Mouse (Mus musculus) layer of hippocampus, adult 8-10 months (tissue): ENCODE measurements around the gene Tenm4. TPM values are rescaled to one million over a fixed set of nuclear protein-coding genes. Genes with fewer than 3 reads are reported as not detected.
A peak's percentile ranks its signal among the peaks of the same experiment; 100 is the strongest.

Source experiments
- DNase-seq, 2 experiments: peaks; one replicate each; pipeline ENCODE4 v3.0.0; 2022; ENCODE audit warnings: low spot score in 2 of 2
- total RNA-seq, 4 experiments: library from RNA; stranded (reverse); gene quantifications; 2 replicates each; pipeline ENCODE4 v1.2.4; 2022

The Tenm4 gene
- total RNA-seq, 4 experiments from 2014 or later: 128 to 134 (median 132) TPM

DNA sequence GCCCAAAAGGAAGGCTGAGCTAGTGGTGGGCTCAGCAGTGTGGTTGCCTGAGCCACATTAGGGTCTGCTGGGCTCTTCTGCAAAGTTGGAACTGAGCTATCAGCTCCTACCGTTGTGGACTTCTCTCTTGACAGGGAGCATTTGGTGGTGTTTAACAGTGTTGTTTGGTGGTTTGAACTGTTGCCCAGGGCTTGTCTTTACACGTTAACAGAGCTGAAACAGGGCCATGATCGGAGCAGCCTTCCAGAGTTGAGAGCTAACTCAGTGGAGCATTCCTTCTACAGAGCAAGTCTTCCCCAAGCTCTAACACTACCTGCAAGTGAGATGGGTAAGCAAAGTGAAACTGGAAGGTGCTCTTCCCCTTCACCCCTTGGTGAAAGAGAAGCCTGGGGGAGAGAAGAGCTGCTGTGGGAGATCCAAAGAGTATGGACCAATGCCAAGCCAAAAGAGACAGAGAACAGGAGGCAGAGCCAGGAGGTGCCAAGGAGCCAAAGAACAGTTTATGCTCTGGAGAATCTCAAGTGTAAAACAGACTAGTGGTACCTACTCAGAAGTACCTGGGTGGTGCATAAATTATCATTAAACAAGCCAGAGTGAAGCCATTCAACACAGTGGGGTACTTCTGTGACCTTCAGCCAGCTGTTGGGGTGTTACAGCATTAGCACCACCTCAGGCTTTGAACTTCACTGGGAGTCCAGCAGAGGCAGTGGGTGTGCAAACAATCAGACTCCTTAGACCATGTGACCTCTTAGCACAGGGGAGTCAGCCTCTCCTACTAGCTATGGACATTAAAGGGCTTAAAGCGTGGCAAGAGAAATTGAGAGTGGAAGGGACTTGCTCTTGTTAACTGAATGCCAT, 71.5 kb downstream of the Tenm4 start:
- no peak for DNase-seq

DNA sequence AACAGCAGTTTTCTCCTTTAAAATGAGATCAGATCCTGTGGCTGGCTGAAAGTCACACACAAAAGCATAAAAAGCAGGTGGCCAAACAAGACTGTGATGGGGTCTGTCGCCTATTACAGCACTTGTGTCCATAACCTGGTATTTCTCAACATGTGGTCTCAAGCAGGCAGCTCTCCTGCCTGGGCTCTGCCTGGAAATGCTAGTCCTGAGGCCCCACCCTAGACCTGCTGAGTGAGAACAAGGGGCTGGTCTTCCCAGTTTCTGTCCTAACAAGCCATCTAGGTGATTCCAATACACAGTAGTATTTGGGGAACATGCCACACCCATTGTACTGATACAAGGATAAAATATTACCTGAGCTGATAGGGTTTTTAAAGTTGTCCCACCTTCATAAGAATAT, 73.8 kb downstream of the Tenm4 start:
- DNase-seq: no peak

DNA sequence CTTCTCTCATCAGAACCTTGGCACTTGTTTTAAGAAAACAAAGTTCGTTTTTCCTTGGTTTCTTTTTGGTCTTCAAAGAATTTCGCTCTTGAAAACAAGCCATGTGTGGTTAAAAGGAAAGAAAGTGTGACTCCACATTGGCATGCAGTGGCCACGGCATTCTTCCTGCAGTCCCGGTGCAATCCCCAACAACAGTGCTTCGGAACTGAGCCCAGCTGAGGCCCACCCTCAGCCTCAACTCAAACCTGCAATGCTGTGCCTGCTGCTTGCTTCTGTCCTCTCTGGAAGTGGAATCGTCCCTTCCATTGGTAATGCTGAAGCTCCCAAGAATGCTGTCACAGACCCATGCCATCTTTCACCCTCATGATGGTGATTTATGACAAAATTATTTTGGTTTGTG, 88.6 kb downstream of the Tenm4 start:
- no peak for DNase-seq

DNA sequence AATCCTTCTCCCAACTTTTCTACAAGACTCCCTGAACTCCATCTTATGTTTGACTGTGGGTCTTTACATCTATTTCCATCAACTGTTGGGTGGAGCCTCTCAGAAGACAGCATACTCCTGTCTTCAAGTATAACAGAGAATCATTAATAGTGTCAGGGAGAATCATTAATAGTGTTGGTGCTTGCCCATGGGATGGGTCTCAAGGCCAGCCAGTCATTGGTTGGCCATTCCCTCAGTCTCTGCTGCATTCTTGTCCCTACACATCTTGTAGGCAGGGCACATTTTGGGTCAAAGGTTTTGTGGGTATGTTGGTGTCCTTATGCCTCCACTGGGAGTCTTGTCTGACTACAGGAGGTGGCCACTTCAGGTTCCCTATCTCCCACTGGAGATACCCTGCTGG, 91.1 kb downstream of the Tenm4 start:
- no peak for DNase-seq

DNA sequence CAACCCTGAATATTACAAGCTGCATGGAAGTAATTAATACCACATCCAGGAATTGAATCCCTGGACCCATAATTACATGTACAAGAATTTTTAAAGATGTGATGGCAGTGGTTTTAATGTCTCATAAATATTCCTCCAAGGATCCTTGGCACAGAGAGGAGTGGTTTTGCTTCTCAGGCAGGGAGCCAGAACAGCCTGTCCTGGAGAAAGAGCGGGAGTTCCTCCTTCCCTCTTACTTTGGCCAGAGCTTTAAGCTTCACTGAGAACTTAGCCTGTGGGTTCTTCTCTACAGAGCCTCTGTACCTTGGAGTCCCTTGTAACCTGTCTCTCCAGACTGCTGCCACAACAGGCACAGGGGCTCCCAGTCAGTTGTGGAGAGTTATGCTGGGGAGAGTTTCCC, 94.9 kb downstream of the Tenm4 start:
- no peak for DNase-seq

DNA sequence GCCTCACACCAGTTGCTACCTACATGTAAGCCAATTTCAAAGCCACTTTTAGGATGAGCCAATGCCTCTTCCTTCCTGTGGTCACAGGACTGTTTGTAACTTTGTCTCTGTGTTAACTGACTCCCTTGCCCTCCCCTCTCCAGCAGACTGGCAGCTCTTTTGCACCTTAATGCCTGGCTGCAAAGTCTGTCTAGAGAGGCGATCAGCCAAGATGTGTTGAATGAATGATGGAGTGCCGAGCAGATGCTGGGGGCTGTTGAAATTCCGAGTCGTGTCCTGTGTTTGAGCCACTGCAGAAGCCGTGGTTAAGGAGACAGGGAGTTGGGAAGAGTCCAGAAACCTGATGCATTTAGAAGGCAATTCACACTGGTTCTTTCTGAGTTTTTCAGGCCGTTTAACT, 96.2 kb downstream of the Tenm4 start:
- no peak for DNase-seq

DNA sequence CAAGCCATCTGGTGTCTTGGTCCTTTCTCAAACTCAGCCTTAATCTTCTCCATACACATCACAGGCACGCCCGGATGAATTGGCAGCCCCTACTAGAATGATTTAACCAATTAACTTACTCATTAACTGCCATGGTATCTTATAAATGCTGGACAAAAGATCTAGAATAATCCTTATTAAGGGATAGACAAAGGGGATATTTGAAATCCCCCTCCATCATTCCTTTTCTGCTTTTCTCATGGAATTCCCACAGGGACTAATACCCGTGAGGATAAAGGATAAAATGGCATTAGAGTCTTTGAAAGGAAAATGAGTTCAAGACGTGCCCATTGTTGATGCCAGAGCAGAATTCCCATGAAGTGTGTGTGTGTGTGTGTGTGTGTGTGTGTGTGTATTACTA, 99.6 kb downstream of the Tenm4 start:
- no peak for DNase-seq

DNA sequence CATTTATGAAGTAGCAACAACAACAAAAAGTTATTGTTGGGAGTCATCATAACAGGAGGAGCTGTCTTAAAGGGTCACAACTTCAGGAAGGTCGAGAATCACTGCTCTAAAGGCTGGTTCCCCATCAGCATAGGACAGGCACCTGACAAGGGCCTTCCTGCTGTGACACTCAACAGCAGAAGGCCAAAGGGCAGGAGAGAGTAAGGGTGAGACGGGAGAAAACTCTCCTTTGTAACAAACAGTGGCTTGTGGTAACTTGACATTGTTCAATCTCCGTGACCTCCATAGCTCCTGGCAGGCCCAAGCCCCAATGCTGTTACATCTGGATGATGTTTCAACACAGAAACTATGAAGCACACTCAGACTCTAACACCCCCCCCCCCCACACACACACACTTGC, 101.0 kb downstream of the Tenm4 start:
- DNase-seq: no peak

DNA sequence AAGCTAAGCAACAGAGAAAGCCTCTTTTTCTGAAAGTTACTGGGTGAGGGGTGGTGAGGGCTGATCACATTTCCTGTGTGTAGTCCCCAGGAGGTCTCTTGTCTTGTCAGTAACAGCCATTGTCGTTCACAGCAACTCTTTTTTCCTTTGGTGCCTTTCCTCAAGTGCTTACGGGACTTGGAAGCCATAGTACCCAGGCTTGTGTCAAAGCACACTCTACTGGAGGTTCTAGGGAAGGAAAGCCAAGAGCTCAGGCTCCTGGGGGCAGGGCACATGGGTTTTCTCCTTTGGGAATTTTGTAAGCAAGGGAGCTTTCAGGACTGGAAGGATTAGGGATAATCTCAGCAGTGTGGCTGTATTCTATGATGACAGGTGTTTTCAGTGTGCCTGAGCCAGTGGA, 103.4 kb downstream of the Tenm4 start:
- DNase-seq: no peak

DNA sequence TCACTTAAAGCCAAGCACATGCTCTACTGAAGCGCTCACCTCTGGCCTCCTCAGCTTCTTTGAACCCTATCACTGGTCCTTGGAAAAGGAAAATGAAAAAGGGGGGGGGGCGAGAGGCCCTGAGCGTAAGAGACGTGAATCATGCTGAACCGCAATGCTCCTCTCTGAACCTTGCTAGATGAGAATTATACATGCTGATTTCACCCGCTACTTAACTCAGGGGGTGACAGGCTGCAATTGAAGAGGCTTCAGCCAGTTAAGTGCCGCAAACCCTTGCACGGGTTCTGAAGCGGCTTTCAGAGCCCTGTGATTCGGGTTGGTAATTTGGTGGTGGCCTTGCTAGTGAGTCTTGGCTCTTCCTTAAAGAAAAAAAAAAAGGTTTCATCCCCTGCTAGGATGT, 106.5 kb downstream of the Tenm4 start:
- DNase-seq: no peak

DNA sequence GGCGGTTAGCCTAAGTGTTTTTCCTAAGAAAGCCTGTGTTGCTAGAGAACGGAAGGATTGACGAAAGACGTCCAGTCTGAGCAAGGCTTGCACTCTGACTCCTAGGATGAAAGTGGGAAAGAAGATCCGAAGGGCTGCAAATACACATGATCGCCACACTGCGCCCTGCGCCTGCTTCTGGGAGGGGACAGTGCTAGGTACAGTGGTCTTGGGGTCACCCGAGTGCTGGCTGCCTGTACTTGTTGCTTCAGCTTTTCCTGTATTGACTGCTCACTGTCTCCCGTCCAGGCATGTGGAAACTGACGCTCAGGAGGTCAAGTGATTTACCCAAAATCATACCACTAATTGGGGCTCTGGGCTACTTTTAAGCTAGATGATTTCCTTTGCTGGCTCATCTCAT, 107.3 kb downstream of the Tenm4 start:
- DNase-seq: no peak

DNA sequence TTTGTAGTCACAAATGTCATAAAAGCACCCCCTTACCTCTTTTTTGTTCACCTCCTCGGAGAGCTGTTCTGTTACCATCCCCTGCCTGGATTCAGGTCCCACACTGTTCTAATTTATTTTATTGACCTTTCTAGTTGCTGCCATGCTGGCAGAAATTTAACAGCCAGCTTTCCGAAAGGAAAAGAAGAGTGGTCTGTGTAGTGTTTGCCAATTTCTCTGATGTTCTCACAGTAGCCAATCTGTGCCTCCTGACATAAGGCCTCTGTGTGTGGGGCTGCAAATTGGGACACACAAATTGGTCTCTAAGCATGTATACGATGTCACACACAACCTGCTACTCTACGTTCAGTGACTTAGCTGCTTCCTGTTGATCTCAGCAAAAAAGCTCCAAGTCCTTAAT, 109.7 kb downstream of the Tenm4 start:
- no peak for DNase-seq

DNA sequence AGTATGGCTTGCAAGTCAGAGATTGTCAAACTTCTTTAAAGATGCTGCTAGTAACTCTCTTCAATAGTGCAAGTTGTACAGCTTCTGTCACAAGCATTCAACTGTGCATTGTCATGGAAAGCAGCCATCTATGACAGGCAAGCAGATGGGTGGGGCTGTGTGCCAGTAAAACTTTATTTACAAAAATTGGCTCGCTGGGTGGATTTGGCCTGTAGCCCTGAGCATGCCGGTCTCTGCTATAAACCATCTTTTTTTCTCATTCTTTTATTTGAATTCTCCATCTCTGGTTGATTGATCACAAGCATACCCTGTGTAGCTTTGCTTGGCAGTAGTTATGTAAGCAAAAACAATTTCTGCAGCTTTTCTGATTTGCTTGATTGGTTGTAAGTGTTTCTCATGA, 119.5 kb downstream of the Tenm4 start:
- DNase-seq: peak; percentile 78 to 89

DNA sequence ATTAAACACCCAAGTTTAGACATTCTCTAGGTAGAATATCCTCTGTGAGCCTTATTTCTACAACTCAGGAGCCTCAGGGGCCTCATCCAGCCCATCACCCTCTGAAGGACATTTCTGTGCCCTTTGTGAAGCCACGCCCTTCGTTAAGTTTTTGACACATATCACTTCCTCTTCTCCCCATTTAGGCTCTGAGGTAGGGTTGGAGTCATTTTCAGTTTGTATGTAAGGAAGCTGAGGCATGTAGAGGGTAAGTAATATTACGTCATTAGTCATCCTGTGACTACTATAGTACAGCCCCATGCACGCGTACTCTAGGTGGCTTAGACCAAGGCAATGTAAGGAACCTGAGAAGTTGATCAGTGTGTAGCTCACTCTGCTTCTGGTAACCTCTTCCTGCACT, 124.9 kb downstream of the Tenm4 start:
- no peak for DNase-seq

DNA sequence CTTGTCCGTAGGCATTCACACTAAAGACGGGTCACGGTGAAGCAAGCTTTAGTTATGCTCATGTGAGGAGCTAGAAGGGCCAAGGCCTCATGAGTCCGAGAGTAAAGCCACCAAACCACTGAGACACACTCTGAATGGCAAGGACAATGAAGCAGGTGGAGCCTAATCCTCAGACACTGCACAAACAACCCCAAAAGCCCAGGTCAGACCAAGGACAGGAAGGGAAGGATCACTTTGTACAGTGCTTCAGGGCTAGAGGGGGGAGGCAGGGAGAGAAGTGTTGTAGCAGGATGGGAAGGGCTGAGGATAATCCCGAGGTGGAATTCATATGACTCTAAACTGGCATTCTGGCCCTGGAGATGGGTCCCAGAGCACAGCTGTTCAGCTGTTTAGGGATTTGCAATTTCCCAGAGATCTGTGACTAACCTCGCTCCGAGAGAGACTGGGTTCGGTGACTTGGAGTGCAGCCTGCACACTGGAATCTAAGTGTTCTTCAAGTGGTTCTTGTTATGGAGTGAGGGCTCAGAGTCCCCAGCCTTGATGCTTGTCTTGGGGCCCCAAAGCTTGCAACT, 129.9 kb downstream of the Tenm4 start:
- no peak for DNase-seq

DNA sequence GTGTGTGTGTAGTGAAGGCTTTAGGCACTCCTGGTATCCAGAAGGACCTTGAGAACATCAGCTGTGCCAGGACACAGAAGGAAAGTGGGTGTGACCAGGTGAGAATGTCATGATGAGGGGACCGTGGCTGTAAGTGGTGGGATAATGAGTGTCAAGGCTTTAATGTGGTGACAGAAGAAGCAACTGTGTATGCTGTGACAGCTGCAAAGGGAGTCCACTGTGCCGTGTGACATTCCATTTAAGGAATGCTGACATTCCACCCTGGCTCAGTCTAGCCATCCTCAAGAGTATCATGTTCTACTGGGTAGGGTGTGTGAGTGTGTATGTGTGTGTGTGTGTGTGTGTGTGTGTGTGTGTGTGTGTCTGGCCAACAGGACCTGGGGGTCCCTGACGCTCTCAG, 130.8 kb downstream of the Tenm4 start:
- DNase-seq: no peak

DNA sequence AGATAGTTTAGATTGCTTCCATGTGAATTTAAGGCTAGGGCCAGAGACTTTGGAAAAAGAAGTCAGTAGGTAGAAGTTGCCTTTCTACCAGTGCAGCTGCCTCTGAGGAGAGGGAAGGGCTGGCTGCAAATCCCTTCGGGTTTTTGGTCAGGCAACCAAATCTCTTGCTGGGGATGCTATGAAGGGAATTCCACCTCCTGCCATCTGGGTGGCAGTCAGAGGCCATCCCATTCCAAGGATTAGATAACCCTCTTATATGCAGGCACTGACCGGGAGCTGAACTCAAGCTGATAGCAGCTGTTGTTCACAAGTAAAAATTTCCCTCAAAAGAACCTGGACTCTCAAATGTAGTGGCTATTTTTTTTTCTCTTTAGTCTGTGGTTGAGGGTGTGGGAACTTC, 132.9 kb downstream of the Tenm4 start:
- DNase-seq: no peak

DNA sequence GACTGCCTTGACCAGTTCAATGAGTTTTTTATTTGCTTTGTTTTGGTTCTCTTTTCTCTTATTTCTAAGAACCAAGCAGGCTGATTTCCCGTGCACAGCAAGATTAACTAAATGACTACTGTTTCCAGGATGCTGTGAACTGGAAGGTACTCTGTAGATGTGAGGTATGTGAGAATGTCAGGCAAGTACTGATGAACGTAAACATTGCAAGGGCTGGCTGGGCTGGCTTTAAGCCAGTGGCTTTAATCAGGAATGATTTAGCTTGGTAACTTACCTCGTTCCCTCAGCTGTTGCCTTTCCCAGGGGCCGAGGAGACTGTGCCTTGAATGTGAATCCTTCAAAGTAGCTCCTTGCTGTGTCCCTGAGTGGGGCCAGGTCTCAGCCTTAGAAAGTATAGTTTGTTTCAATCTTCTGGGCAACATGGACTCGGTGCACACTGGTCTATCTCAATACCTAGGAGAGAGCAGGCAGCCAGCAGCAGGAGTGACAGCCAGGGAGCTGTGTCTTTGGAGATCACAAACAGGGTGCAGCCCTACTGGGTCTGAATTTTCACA, 134.4 kb downstream of the Tenm4 start:
- no peak for DNase-seq

DNA sequence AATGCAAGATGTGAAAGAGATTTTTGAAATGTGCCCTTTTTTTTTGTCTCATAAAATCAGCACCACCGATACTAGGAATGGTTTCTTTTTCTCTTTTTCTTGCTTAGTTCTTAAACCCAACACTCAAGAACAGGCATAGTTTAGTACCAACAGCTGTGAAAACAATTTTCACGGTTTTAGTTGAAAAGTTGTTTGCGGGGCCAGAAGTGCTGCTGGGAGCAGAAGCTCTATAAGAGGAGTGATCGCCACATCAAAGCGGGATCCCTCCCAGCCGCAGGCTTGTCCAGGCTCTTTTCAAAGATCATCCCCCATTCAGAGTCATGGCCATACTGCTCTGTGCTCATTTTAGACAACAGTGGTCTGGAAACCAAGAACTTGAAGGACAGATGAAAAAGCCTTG, 137.1 kb downstream of the Tenm4 start:
- no peak for DNase-seq

DNA sequence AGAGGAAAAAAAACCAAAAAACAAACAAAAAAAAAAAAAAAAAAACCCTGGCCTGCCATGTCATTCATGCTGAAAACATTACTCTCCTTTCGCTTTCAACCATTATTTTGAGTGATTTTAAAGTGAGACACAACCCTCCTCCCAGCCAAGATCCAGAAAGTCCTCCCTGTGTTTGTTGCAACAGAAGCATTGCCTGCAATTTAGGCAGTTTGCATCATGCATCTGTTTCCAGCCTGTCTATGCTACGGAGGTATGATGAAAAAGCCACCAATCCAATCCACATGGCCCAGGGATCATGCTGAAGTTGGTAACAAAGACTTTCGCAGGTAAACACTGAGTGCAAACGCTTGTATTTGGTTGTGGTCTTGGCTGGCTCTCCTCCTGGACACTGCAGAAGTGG, 158.3 kb downstream of the Tenm4 start:
- no peak for DNase-seq

DNA sequence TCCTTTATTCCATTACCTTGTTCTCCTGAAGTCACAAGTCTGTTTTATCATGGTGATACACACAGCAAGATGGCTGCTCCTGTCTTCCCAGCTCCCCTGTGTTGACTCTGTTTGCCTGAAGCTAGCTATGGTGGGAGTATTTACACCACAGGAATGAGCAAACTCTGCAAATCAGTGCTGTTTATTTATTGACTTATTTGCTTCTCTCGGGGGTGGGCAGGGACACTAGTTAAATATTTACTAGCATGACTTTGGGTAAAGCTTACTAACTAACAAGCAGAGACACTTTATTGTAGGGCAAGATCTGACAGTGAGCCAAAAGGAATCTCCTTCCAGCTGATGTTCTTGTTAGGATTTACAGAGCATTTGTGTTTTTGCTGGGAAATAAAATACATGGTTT, 160.1 kb downstream of the Tenm4 start:
- DNase-seq: no peak

DNA sequence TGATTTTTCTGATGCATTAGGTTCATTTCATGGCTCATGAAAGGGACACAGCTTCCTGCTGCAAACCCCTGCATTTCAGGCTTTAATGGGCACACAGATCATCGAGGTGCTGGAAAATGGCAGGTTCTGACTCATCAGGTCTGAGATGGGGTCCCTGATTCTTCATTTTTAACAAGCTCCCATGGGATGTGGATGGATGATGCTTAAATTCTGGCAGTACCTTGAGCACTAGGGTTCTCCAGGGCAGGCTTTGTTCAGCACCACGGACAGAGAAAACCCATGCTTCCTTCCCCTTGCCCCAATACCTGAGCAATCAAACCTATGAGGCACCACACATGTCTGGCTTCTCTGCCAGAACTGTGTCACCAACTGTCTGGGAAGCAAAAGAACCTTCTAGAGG, 163.3 kb downstream of the Tenm4 start:
- DNase-seq: no peak

DNA sequence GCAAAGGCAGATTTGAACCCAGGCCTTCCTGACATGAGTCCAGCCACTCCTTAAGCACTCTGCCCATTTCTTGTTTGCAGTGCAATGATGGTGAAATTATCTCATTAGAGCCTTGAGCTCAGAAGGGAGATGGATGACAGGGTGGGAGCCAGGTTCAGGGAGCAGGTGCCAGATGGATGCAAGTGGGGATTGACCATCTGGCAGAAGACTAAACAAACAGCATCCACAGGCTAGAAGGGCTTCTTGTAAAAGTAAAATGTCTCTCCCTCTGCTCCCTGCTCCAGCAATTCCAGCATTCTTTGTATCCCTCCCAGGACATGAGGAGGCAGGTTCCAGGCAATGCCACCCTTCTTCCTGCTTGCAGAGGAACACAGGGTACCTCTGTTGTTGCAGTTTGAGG, 165.3 kb downstream of the Tenm4 start:
- no peak for DNase-seq
